Mouse (Mus musculus): ENCODE data around the gene Obscn. TPM values are rescaled to one million over a fixed set of nuclear protein-coding genes. Genes with fewer than 3 reads are reported as not detected.

Gene Obscn
- total and polyA plus RNA-seq, 3 experiments = 0.08 to 0.54 TPM; not detected in 1

DNA sequence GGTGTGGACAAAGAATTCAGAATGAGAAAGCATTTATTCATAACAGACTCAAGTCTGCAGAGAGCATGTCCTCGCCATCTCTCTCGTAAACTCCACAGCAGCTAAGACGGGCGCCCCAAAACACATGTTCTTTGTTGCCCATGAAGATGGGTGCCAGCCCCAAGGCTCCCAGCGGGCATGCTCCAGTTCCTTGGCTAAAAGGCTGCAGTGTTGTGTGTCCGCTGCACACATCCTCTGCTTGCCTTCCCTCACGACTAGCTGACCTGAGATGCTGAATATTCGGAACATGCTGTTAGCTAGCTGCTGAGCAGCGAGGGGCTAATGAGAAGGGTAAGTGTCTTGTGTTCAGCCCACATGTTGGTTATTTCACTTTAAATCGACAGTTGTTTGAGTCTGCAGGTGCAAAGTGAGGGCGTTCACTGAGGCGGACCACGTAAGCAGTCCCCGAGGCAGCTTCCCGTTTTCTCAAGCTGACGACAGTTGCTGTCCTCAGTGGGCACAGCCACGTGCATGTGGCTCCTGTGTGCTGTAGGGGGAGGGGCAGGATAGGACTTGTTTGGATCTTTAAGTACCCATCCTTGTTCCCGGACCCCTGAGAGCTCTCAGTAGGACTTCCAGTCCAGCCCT is 153.6 kb downstream of the Obscn start:
- Histone ChIP-seq H3K36me3 (ENCODE audit: control insufficient read depth in 1 of 2, insufficient read depth in 2 of 2, low read length in 2 of 2) (peaks cover 15 to 16% of the 10 kb centered on the region in 2 experiments), H3K27me3 (ENCODE audit: control insufficient read depth in 1 of 2, insufficient read depth in 2 of 2, low read length in 2 of 2) (no peaks in the 10 kb centered on the region), H3K79me2 (ENCODE audit: control insufficient read depth, insufficient read depth, low read length, poor library complexity) (peaks cover 36% of the 10 kb centered on the region), H3K9me3 (replicated peaks; ENCODE audit: insufficient read depth, low read length) (no peaks in the 10 kb centered on the region), H3K9ac (ENCODE audit: control insufficient read depth, low read depth, low read length, poor library complexity, severe bottlenecking) (no peak overlapping the region), H3K27ac (ENCODE audit: control insufficient read depth, low read depth, low read length) (no peak overlapping the region), H3K4me1 (ENCODE audit: control insufficient read depth in 1 of 2, insufficient read depth in 2 of 2, low read length in 2 of 2) (peaks cover 11 to 14% of the 10 kb centered on the region in 2 experiments), H3K4me3 (ENCODE audit: control insufficient read depth in 1 of 2, insufficient read depth in 1 of 2, low read depth in 2 of 2, low read length in 2 of 2) (no peak overlapping the region)
- TF ChIP-seq BHLHE40 (IDR thresholded peaks at IDR 0.05; ENCODE audit: borderline replicate concordance, low read depth, low read length) (peak; percentile 47; the same call in 1 of the 2 replicates), POLR2AphosphoS5 (IDR thresholded peaks at IDR 0.05; ENCODE audit: borderline replicate concordance, low read depth, low read length) (no peak), SIN3A (IDR thresholded peaks at IDR 0.05; ENCODE audit: low read length) (no peak), MXI1 (IDR thresholded peaks at IDR 0.05; ENCODE audit: low read depth, low read length) (peak; percentile 62), ETS1 (IDR thresholded peaks at IDR 0.05; ENCODE audit: low read depth, low read length) (0 out of 2 replicates have a peak, but pooled peaks have one; percentile 35), TCF12 (IDR thresholded peaks at IDR 0.05; ENCODE audit: low read depth, low read length) (no peak)
- no peak for DNase-seq (ENCODE audit: low read depth, low spot score)

DNA sequence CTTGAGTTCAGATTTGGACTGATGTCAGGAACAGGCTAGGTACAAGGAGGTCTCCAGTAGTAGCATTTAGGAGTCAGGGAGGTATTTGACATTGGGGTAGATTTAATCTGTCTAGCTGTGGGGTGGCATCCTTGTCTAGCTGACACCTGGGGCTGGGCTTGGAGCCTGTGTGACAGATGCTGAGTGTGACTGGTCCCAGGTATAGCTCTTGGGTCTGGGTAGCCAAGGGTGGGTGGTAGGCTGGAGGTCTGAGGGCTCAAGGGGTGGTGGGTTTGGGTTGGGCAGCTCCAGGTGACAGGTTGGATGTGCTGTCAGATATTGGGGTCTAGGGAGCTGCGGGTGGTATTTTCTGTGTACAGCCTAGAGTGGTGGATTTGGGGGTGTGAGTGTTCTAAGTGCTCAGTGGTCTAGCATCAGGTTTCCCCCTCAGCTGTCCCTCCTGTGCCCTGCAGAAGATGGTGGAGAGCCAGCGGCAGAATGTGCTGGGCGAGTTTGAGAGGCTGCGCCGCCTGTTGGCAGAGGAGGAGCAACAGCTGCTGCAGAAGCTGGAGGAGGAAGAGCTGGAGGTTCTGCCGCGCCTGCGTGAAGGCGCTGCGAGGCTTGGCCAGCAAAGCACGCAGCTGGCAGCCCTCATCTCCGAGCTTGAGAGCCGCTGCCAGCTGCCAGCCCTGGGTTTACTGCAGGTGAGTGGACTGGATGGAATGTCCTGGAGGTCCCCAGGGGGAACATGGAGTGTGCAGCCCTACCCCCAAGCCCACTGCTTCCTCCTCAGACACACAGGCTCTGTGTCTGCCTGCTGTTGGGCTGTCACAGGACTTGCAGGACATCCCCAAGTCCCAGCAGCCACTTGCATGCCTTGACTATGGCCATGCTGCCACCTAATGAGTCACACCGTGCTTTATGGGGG is 154.4 kb downstream of the Obscn start:
- H3K79me2 ChIP-seq (ENCODE audit: control insufficient read depth, insufficient read depth, low read length, poor library complexity) = peaks cover 43% of the 10 kb centered on the region
- H3K4me1 ChIP-seq (ENCODE audit: control insufficient read depth in 1 of 2, insufficient read depth in 2 of 2, low read length in 2 of 2) = peaks cover 11 to 14% of the 10 kb centered on the region in 2 experiments
- TF ChIP-seq MAX (IDR thresholded peaks at IDR 0.05; ENCODE audit: low read length) = no peak
- TF ChIP-seq NELFE (IDR thresholded peaks at IDR 0.05; ENCODE audit: low read depth, low read length) = no peak
- no peak for TF ChIP-seq TBP (IDR thresholded peaks at IDR 0.05; ENCODE audit: low read depth, low read length)
- no peak for TF ChIP-seq JUND (IDR thresholded peaks at IDR 0.05; ENCODE audit: low read depth, low read length)
- no peak for TF ChIP-seq ETS1 (IDR thresholded peaks at IDR 0.05; ENCODE audit: low read depth, low read length)
- H3K9me3 ChIP-seq (replicated peaks; ENCODE audit: insufficient read depth, low read length) = no peaks in the 10 kb centered on the region
- peaks cover 12 to 16% of the 10 kb centered on the region in 2 experiments for H3K36me3 ChIP-seq (ENCODE audit: control insufficient read depth in 1 of 2, insufficient read depth in 2 of 2, low read length in 2 of 2)
- DNase-seq (ENCODE audit: low read depth, low spot score) = no peak
- no peak overlapping the region for H3K9ac ChIP-seq (ENCODE audit: control insufficient read depth, low read depth, low read length, poor library complexity, severe bottlenecking)
- no peak overlapping the region for H3K4me3 ChIP-seq (ENCODE audit: control insufficient read depth in 1 of 2, insufficient read depth in 1 of 2, low read depth in 2 of 2, low read length in 2 of 2)
- no peak overlapping the region for H3K27ac ChIP-seq (ENCODE audit: control insufficient read depth, low read depth, low read length)
- no peaks in the 10 kb centered on the region for H3K27me3 ChIP-seq (ENCODE audit: control insufficient read depth in 1 of 2, insufficient read depth in 2 of 2, low read length in 2 of 2)

DNA sequence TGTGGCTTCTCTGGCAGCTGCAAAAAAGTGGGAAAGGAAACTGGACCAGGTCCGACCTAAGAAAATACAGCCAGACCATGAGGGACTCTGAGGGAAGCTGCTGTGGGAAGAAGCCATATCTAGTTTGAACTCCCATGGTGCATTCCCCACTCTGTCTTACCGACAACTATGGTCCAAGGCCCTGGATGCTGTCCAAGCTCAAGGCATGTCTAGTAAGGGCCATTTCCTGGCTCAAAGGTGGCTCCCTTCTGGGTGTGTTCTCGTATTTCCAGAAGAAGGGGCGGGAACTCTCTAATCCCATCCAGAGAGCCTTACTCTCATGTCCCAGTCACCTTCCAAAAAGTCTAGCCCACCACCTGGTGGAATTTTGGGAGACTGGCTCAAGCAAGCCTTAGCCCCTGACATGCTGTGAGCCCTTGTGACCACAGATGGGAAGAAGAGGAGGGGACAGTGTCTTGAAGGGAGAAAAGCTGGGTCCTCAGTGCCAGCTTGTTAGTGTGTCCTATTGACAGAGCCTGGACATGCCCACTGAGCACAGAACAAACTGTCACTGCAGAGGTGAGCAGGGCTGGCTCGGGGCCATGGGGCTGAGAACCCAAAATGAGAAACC is 155.7 kb downstream of the Obscn start:
- Histone ChIP-seq H3K4me3 (ENCODE audit: control insufficient read depth in 1 of 2, insufficient read depth in 1 of 2, low read depth in 2 of 2, low read length in 2 of 2) (no peak overlapping the region), H3K27ac (ENCODE audit: control insufficient read depth, low read depth, low read length) (no peak overlapping the region), H3K27me3 (ENCODE audit: control insufficient read depth in 1 of 2, insufficient read depth in 2 of 2, low read length in 2 of 2) (no peaks in the 10 kb centered on the region), H3K4me1 (ENCODE audit: control insufficient read depth in 1 of 2, insufficient read depth in 2 of 2, low read length in 2 of 2) (peaks cover 15 to 16% of the 10 kb centered on the region in 2 experiments), H3K9ac (ENCODE audit: control insufficient read depth, low read depth, low read length, poor library complexity, severe bottlenecking) (no peak overlapping the region), H3K36me3 (ENCODE audit: control insufficient read depth in 1 of 2, insufficient read depth in 2 of 2, low read length in 2 of 2) (peaks cover 7 to 19% of the 10 kb centered on the region in 2 experiments; a peak in 3 of 4 replicates), H3K9me3 (replicated peaks; ENCODE audit: insufficient read depth, low read length) (no peaks in the 10 kb centered on the region), H3K79me2 (ENCODE audit: control insufficient read depth, insufficient read depth, low read length, poor library complexity) (peaks cover 48% of the 10 kb centered on the region)
- no peak for TF ChIP-seq CHD1 (IDR thresholded peaks at IDR 0.05; ENCODE audit: low read depth, low read length)
- no peak for TF ChIP-seq EP300 (IDR thresholded peaks at IDR 0.05; ENCODE audit: low read depth in 1 of 2, low read length in 2 of 2)
- TF ChIP-seq MEF2A (IDR thresholded peaks at IDR 0.05; ENCODE audit: extremely low read depth, insufficient replicate concordance, low read depth, low read length, poor library complexity, severe bottlenecking) = no peak
- no peak for TF ChIP-seq MXI1 (IDR thresholded peaks at IDR 0.05; ENCODE audit: low read depth, low read length)
- no peak for TF ChIP-seq ETS1 (IDR thresholded peaks at IDR 0.05; ENCODE audit: low read depth, low read length)
- no peak for DNase-seq (ENCODE audit: low read depth, low spot score)

Data from MEL (cell line).